Mouse (Mus musculus): ENCODE results near the gene Isoc2b. TPM values are rescaled to one million over a fixed set of nuclear protein-coding genes. Genes with fewer than 3 reads are reported as not detected.
A peak's percentile ranks its signal among the peaks of the same experiment; 100 is the strongest.
"Not testable (repeated sequence)": the region's sequence is repeated elsewhere in the genome, so short reads cannot be mapped to it uniquely, and the experiment has no call there.

Isoc2b gene
- polyA plus RNA-seq, 1 experiment from 2014 or later, result 2.9 TPM

DNA sequence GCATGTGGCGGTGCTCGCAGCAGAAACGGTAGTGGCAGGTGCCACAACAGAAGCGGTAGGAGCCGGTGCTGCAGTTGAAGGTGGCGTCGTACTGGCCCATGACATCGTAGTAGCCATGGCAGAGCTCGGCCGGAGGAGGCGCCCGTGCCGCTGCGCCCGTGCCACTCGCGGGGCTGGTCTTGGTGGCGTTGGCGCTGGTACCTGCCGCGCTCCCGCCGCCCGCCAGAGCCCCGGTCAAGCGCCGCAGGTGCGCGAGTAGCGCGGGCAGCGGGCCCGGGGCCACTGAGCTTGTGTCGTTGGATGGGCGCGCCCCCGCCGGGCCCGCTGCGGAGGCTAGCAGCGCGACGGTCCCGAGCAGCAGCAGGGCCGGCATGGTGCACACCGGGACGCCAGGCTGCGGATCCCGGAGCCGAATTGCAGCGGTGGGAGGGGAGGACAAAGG, 33.7 kb downstream of the Isoc2b start:
- WGBS (ENCODE audit: insufficient replicate concordance), result under 1% methylated on average over 49 of the region's 51 CpGs
- peak overlapping the region; percentile 54; the same call in 1 of the 2 replicates for H3K9ac ChIP-seq (ENCODE audit: low read depth, low read length)

GRCm38 (mm10) chr7:4835631-4836327, 34.3 kb downstream of the Isoc2b start:
- Histone ChIP-seq H3K36me3 (ENCODE audit: control insufficient read depth, insufficient read depth, low read length) (no peaks in the 10 kb centered on the region), H3K4me2 (peak overlapping the region; percentile 89), H3K4me3 (ENCODE audit: low read depth, low read length) (peak overlapping the region; percentile 54), H3K27me3 (ENCODE audit: control insufficient read depth, insufficient read depth, low read length) (peaks cover 66% of the 10 kb centered on the region), H3K9ac (ENCODE audit: low read depth, low read length) (no peak overlapping the region), H3K9me3 (replicated peaks; ENCODE audit: control insufficient read depth, low read length) (no peaks in the 10 kb centered on the region), H3K27ac (ENCODE audit: low read depth, low read length) (no peak overlapping the region), H3K4me1 (ENCODE audit: control insufficient read depth, insufficient read depth, low read length) (peaks cover 7% of the 10 kb centered on the region; the same call in 1 of the 2 replicates)
- ATAC-seq (replicated peaks; ENCODE audit: insufficient number of reproducible peaks, low FRiP score, low TSS enrichment), result peak; percentile 28; the same call in 1 of the 2 replicates
- WGBS (ENCODE audit: insufficient replicate concordance), result 7% methylated on average over 34 of the region's 34 CpGs

More for the DNA sequence above, 33.7 kb downstream of the Isoc2b start:
- H3K4me1 ChIP-seq (ENCODE audit: control insufficient read depth, insufficient read depth, low read length), result peaks cover 7% of the 10 kb centered on the region; the same call in 1 of the 2 replicates
- ATAC-seq (replicated peaks; ENCODE audit: insufficient number of reproducible peaks, low FRiP score, low TSS enrichment), result peak; percentile 57
- H3K27me3 ChIP-seq (ENCODE audit: control insufficient read depth, insufficient read depth, low read length), result peaks cover 61% of the 10 kb centered on the region
- H3K27ac ChIP-seq (ENCODE audit: low read depth, low read length), result no peak overlapping the region
- H3K9me3 ChIP-seq (replicated peaks; ENCODE audit: control insufficient read depth, low read length), result no peaks in the 10 kb centered on the region
- peak overlapping the region; percentile 89 for H3K4me2 ChIP-seq
- no peaks in the 10 kb centered on the region for H3K36me3 ChIP-seq (ENCODE audit: control insufficient read depth, insufficient read depth, low read length)
- H3K4me3 ChIP-seq (ENCODE audit: low read depth, low read length), result peak overlapping the region; percentile 54

GRCm38 (mm10) chr7:4830476-4830875, 39.6 kb downstream of the Isoc2b start:
- H3K27ac ChIP-seq (ENCODE audit: low read depth, low read length), result no peak overlapping the region
- no peaks in the 10 kb centered on the region for H3K4me1 ChIP-seq (ENCODE audit: control insufficient read depth, insufficient read depth, low read length)
- no peaks in the 10 kb centered on the region for H3K36me3 ChIP-seq (ENCODE audit: control insufficient read depth, insufficient read depth, low read length)
- ATAC-seq (replicated peaks; ENCODE audit: insufficient number of reproducible peaks, low FRiP score, low TSS enrichment), result no peak
- H3K9me3 ChIP-seq (replicated peaks; ENCODE audit: control insufficient read depth, low read length), result no peaks in the 10 kb centered on the region
- 5% methylated on average over 12 of the region's 12 CpGs for WGBS (ENCODE audit: insufficient replicate concordance)
- peaks cover 47% of the 10 kb centered on the region for H3K27me3 ChIP-seq (ENCODE audit: control insufficient read depth, insufficient read depth, low read length)
- H3K4me2 ChIP-seq, result no peak overlapping the region
- no peak overlapping the region for H3K9ac ChIP-seq (ENCODE audit: low read depth, low read length)
- H3K4me3 ChIP-seq (ENCODE audit: low read depth, low read length), result no peak overlapping the region

DNA sequence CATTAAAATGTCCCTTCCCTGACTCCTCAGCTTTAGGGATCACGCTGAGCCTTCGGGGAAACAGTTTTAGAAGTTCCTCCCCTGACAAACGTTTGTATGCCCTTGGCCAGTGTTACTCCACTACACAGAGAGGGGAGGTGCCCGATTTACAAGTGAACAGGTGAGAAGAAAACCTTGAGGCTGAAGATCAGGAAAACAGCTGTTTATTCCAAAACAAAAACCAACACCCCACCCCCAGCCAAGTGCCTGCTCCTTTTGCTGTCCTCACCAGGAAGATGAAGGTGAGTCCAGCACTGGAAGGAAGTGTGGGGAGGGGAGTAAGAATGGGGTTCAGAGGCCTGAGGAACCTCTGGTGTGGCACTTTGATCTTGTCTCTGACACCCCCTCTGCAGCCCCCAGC, 44.7 kb downstream of the Isoc2b start:
- WGBS (ENCODE audit: insufficient replicate concordance), result 44% methylated on average over 4 of the region's 4 CpGs
- ATAC-seq (replicated peaks; ENCODE audit: insufficient number of reproducible peaks, low FRiP score, low TSS enrichment), result no peak
- Histone ChIP-seq H3K9ac (ENCODE audit: low read depth, low read length) (no peak overlapping the region), H3K4me1 (ENCODE audit: control insufficient read depth, insufficient read depth, low read length) (peaks cover 6% of the 10 kb centered on the region), H3K9me3 (replicated peaks; ENCODE audit: control insufficient read depth, low read length) (no peaks in the 10 kb centered on the region), H3K4me2 (no peak overlapping the region), H3K27me3 (ENCODE audit: control insufficient read depth, insufficient read depth, low read length) (peaks cover 10% of the 10 kb centered on the region), H3K27ac (ENCODE audit: low read depth, low read length) (no peak overlapping the region), H3K36me3 (ENCODE audit: control insufficient read depth, insufficient read depth, low read length) (no peaks in the 10 kb centered on the region), H3K4me3 (ENCODE audit: low read depth, low read length) (no peak overlapping the region)

- H3K9me3 ChIP-seq (replicated peaks; ENCODE audit: control insufficient read depth, low read length), result no peaks in the 10 kb centered on the region
- no peak overlapping the region for H3K4me2 ChIP-seq
- 0 out of 2 replicates have a peak overlapping the region, but pooled peaks have one; percentile 10 for H3K27ac ChIP-seq (ENCODE audit: low read depth, low read length)
- H3K9ac ChIP-seq (ENCODE audit: low read depth, low read length), result no peak overlapping the region
- 69% methylated on average over 6 of the region's 6 CpGs for WGBS (ENCODE audit: insufficient replicate concordance)
- H3K4me1 ChIP-seq (ENCODE audit: control insufficient read depth, insufficient read depth, low read length), result peaks cover 6% of the 10 kb centered on the region
- H3K4me3 ChIP-seq (ENCODE audit: low read depth, low read length), result no peak overlapping the region
- no peaks in the 10 kb centered on the region; the same call in 1 of the 2 replicates for H3K27me3 ChIP-seq (ENCODE audit: control insufficient read depth, insufficient read depth, low read length)
- ATAC-seq (replicated peaks; ENCODE audit: insufficient number of reproducible peaks, low FRiP score, low TSS enrichment), result no peak
- no peaks in the 10 kb centered on the region for H3K36me3 ChIP-seq (ENCODE audit: control insufficient read depth, insufficient read depth, low read length)
These were observed 47.7 kb downstream of the Isoc2b start for GRCm38 (mm10) chr7:4822162-4822907.

- no peak overlapping the region for H3K4me2 ChIP-seq
- H3K9ac ChIP-seq (ENCODE audit: low read depth, low read length), result no peak overlapping the region
- H3K36me3 ChIP-seq (ENCODE audit: control insufficient read depth, insufficient read depth, low read length), result no peaks in the 10 kb centered on the region
- 85% methylated on average over 4 of the region's 4 CpGs for WGBS (ENCODE audit: insufficient replicate concordance)
- no peak overlapping the region for H3K4me3 ChIP-seq (ENCODE audit: low read depth, low read length)
- no peak overlapping the region for H3K27ac ChIP-seq (ENCODE audit: low read depth, low read length)
- no peaks in the 10 kb centered on the region; the same call in 1 of the 2 replicates for H3K27me3 ChIP-seq (ENCODE audit: control insufficient read depth, insufficient read depth, low read length)
- H3K4me1 ChIP-seq (ENCODE audit: control insufficient read depth, insufficient read depth, low read length), result peaks cover 6% of the 10 kb centered on the region
- ATAC-seq (replicated peaks; ENCODE audit: insufficient number of reproducible peaks, low FRiP score, low TSS enrichment), result no peak
- no peaks in the 10 kb centered on the region for H3K9me3 ChIP-seq (replicated peaks; ENCODE audit: control insufficient read depth, low read length)
These were observed 48.4 kb downstream of the Isoc2b start for GRCm38 (mm10) chr7:4821690-4822089.

DNA sequence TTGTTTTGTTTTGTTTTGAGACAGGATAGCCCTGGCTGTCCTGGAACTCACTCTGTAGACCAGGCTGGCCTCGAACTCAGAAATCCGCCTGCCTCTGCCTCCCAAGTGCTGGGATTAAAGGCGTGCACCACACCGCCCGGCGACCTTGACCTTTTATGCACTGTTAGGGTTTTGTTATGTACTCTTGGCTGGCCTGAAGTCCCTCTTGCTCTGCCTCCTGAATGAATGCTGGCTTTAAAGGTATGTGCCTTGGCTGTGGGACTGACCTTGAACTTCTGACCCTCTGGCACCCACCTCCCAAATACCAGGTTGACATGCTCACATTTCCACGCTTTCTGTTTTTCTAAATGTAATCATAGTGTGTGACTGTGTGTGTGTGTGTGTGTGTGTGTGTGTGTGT, 49.1 kb downstream of the Isoc2b start:
- not testable (repeated sequence) for H3K4me2 ChIP-seq; H3K9ac ChIP-seq (ENCODE audit: low read depth, low read length); H3K4me1 ChIP-seq (ENCODE audit: control insufficient read depth, insufficient read depth, low read length); H3K4me3 ChIP-seq (ENCODE audit: low read depth, low read length); H3K9me3 ChIP-seq (replicated peaks; ENCODE audit: control insufficient read depth, low read length); H3K36me3 ChIP-seq (ENCODE audit: control insufficient read depth, insufficient read depth, low read length); ATAC-seq (replicated peaks; ENCODE audit: insufficient number of reproducible peaks, low FRiP score, low TSS enrichment); H3K27ac ChIP-seq (ENCODE audit: low read depth, low read length); H3K27me3 ChIP-seq (ENCODE audit: control insufficient read depth, insufficient read depth, low read length)
- 85% methylated on average over 7 of the region's 7 CpGs for WGBS (ENCODE audit: insufficient replicate concordance)

GRCm38 (mm10) chr7:4816559-4816958, 53.5 kb downstream of the Isoc2b start:
- Histone ChIP-seq H3K27me3 (ENCODE audit: control insufficient read depth, insufficient read depth, low read length) (no peaks in the 10 kb centered on the region; the same call in 1 of the 2 replicates), H3K4me3 (ENCODE audit: low read depth, low read length) (no peak overlapping the region), H3K9ac (ENCODE audit: low read depth, low read length) (no peak overlapping the region), H3K27ac (ENCODE audit: low read depth, low read length) (no peak overlapping the region), H3K9me3 (replicated peaks; ENCODE audit: control insufficient read depth, low read length) (no peaks in the 10 kb centered on the region), H3K4me2 (no peak overlapping the region), H3K4me1 (ENCODE audit: control insufficient read depth, insufficient read depth, low read length) (no peaks in the 10 kb centered on the region), H3K36me3 (ENCODE audit: control insufficient read depth, insufficient read depth, low read length) (no peaks in the 10 kb centered on the region)
- no peak for ATAC-seq (replicated peaks; ENCODE audit: insufficient number of reproducible peaks, low FRiP score, low TSS enrichment)
